Mouse (Mus musculus): Measurements from ENCODE around the gene Iqcd. TPM values are rescaled to one million over a fixed set of nuclear protein-coding genes. Genes with fewer than 3 reads are reported as not detected.
A peak's percentile ranks its signal among the peaks of the same experiment; 100 is the strongest.

The Iqcd gene
- total and polyA plus RNA-seq, 3 experiments, result 0.14 TPM; not detected in 2

DNA sequence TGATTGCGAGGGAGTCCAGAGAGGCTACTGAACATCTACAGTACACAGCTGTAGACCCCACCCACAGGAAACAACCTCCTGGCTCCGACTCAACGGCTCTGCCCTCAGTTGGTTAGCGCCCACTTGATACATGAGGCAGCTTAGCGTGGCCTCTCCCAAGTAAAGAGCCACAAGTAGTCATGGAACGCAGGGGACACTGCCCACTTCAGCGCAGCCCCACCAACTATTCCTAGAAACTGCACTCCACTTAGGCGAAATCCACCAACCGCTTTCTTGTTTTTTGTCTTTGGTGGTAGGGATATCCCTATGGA, 1.2 kb upstream of the Iqcd start:
- intact Hi-C loops (cut with DNase I), result no loop called here
- Histone ChIP-seq H3K9ac (ENCODE audit: low read depth, low read length) (peak overlapping the region; percentile 42; the same call in 1 of the 2 replicates), H3K36me3 (ENCODE audit: control insufficient read depth, insufficient read depth, low read length) (no peaks in the 10 kb centered on the region), H3K4me3 (peak overlapping the region; percentile 83), H3K27ac (peak overlapping the region; percentile 85), H3K27me3 (ENCODE audit: control insufficient read depth, insufficient read depth, low read length) (no peaks in the 10 kb centered on the region), H3K79me2 (replicated peaks; ENCODE audit: control insufficient read depth, insufficient read depth, low read length) (no peaks in the 10 kb centered on the region), H3K4me1 (ENCODE audit: control insufficient read depth, insufficient read depth, low read length) (peaks cover 10% of the 10 kb centered on the region)
- TF ChIP-seq EP300 (IDR thresholded peaks at IDR 0.05; ENCODE audit: insufficient read depth, low read depth, low read length) (0 out of 2 replicates have a peak, but pooled peaks have one; percentile 19), CTCF (IDR thresholded peaks at IDR 0.05) (no peak), POLR2A (IDR thresholded peaks at IDR 0.05; ENCODE audit: insufficient read depth, low read depth, low read length) (0 out of 2 replicates have a peak, but pooled peaks have one; percentile 14)
- DNase-seq, result peak; percentile 66 to 70
- 12% methylated on average over 9 of the region's 9 CpGs for WGBS

DNA sequence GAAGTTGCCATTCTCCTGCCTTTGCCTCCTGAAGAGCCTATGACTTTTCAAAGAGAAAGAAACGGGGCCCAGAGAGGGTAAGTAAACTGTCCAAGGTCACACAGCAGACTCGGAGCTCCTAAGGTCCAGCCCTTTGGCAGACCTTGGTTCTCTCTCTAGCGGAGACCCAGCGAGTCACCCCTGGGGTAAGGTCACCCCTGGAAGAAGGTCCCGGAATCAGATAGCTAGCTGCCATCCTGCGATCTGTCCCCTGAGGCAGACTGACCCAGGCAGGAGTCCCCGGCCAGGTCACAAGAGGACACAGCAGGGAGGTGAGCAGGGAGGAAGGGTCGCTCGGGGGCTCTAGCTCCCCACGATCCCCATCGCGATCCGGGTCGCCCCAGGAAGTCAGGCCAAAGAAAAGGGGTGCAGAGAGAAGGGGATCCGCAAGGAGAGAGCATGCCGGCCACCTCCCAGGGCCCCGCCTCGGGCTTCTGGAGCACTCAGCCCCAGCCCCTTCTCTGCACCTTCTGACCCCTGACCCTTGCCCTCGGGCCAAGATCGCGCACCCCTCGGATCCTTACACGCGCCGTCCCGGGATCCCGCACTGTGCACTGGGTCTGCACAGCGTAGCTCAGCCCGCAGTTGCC, 762 bp upstream of the Iqcd start:
- Histone ChIP-seq H3K27me3 (ENCODE audit: control insufficient read depth, insufficient read depth, low read length) (no peaks in the 10 kb centered on the region), H3K4me3 (peak overlapping the region; percentile 83), H3K27ac (peak overlapping the region; percentile 85), H3K79me2 (replicated peaks; ENCODE audit: control insufficient read depth, insufficient read depth, low read length) (no peaks in the 10 kb centered on the region), H3K9ac (ENCODE audit: low read depth, low read length) (peak overlapping the region; percentile 86), H3K4me1 (ENCODE audit: control insufficient read depth, insufficient read depth, low read length) (peaks cover 10% of the 10 kb centered on the region), H3K36me3 (ENCODE audit: control insufficient read depth, insufficient read depth, low read length) (no peaks in the 10 kb centered on the region)
- 2% methylated on average over 29 of the region's 29 CpGs for WGBS
- no peak for DNase-seq
- intact Hi-C loops (cut with DNase I), result loop anchor here (2.0 kb wide), 1 partner anchor 77 kb away; the partner anchor contains the start of gene Slc8b1
- TF ChIP-seq EP300 (IDR thresholded peaks at IDR 0.05; ENCODE audit: insufficient read depth, low read depth, low read length), result no peak
- TF ChIP-seq POLR2A (IDR thresholded peaks at IDR 0.05; ENCODE audit: insufficient read depth, low read depth, low read length), result 0 out of 2 replicates have a peak, but pooled peaks have one; percentile 8
- TF ChIP-seq CTCF (IDR thresholded peaks at IDR 0.05), result no peak

DNA sequence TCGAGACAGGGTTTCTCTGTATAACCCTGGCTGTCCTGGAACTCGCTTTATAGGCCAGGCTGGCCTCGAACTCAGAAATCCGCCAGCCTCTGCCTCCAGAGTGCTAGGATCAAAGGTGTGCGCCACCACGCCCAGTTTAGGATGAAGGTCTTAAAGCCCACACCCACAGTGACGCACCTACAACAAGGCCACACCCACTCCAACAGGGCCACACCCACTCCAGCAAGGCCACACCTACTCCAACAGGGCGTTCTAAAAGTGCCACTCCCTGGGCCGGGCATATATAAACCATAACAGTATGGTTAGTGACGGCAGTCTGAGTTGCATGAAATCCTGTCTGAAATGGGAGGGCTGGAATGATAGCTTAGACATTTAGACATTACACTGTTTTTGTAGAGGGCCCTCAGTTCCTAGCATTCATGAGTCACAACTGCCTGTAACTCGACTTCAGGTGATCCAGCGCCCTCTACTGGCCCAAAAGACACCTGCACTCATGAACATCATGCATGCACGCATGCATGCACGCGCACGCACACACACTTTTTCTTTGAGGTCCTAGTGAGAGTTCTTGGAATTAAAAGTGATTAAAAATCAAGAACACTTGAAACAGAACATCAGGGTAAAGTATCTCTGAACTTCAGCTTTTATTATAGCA, 1.7 kb downstream of the Iqcd start:
- Histone ChIP-seq H3K27ac (no peak overlapping the region), H3K9ac (ENCODE audit: low read depth, low read length) (no peak overlapping the region), H3K27me3 (ENCODE audit: control insufficient read depth, insufficient read depth, low read length) (no peaks in the 10 kb centered on the region), H3K36me3 (ENCODE audit: control insufficient read depth, insufficient read depth, low read length) (no peaks in the 10 kb centered on the region), H3K79me2 (replicated peaks; ENCODE audit: control insufficient read depth, insufficient read depth, low read length) (no peaks in the 10 kb centered on the region), H3K4me3 (no peak overlapping the region), H3K4me1 (ENCODE audit: control insufficient read depth, insufficient read depth, low read length) (peaks cover 10% of the 10 kb centered on the region)
- intact Hi-C loops (cut with DNase I), result loop anchor here (2.0 kb wide), 1 partner anchor 14 kb away; no protein-coding TSS in a partner anchor
- peak; percentile 60 for TF ChIP-seq CTCF (IDR thresholded peaks at IDR 0.05)
- no peak for TF ChIP-seq POLR2A (IDR thresholded peaks at IDR 0.05; ENCODE audit: insufficient read depth, low read depth, low read length)
- WGBS, result 74% methylated on average over 16 of the region's 16 CpGs
- DNase-seq, result no peak

DNA sequence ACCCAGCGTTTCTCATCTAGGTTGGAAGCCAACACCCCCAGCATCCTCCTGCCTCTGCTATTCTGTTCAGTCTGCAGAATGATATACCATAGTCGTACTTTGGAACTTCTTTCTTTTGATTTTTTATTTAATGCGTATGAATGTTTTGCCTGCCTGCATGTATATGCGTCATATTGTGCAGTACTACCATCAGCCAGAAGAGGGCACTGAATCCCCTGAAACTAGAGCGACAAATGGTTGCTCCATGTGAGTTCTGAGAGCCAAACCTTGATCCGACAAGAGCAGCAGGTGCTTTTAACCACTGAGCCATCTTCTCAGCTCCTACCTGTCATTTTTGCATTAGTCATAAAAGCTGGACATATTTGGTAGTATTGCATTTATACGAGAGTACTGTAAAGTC, 3.3 kb downstream of the Iqcd start:
- Histone ChIP-seq H3K79me2 (replicated peaks; ENCODE audit: control insufficient read depth, insufficient read depth, low read length) (no peaks in the 10 kb centered on the region), H3K9ac (ENCODE audit: low read depth, low read length) (no peak overlapping the region), H3K4me1 (ENCODE audit: control insufficient read depth, insufficient read depth, low read length) (peaks cover 5% of the 10 kb centered on the region), H3K36me3 (ENCODE audit: control insufficient read depth, insufficient read depth, low read length) (no peaks in the 10 kb centered on the region), H3K4me3 (no peak overlapping the region), H3K27me3 (ENCODE audit: control insufficient read depth, insufficient read depth, low read length) (no peaks in the 10 kb centered on the region), H3K27ac (no peak overlapping the region)
- 70% methylated on average over 7 of the region's 7 CpGs for WGBS
- no peak for TF ChIP-seq EP300 (IDR thresholded peaks at IDR 0.05; ENCODE audit: insufficient read depth, low read depth, low read length)
- TF ChIP-seq CTCF (IDR thresholded peaks at IDR 0.05), result peak; percentile 56
- no peak for TF ChIP-seq POLR2A (IDR thresholded peaks at IDR 0.05; ENCODE audit: insufficient read depth, low read depth, low read length)
- intact Hi-C loops (cut with DNase I), result no loop called here
- no peak for DNase-seq

DNA sequence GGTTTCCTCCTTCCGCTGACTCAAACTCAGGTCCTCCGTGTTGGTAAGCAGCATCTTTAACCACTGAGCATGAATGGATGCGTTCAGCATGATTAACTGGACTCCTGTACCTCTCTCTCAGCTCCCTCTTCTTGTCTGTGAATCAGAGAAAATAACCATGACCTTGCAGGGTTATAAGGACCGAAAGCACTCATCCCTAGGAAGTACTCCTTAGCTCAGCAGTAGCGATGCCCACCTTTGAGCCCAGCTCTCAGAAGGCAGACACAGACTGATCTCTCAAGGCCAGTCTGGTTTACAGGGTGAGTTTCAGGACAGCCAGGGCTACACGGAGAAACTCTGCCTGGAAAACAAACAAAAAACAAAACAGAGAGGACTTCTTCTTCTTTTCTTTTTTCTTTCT, 5.7 kb downstream of the Iqcd start:
- Histone ChIP-seq H3K9ac (ENCODE audit: low read depth, low read length) (no peak overlapping the region), H3K4me3 (no peak overlapping the region), H3K4me1 (ENCODE audit: control insufficient read depth, insufficient read depth, low read length) (no peaks in the 10 kb centered on the region), H3K79me2 (replicated peaks; ENCODE audit: control insufficient read depth, insufficient read depth, low read length) (no peaks in the 10 kb centered on the region), H3K36me3 (ENCODE audit: control insufficient read depth, insufficient read depth, low read length) (no peaks in the 10 kb centered on the region), H3K27me3 (ENCODE audit: control insufficient read depth, insufficient read depth, low read length) (no peaks in the 10 kb centered on the region), H3K27ac (no peak overlapping the region)
- TF ChIP-seq CTCF (IDR thresholded peaks at IDR 0.05) (no peak), POLR2A (IDR thresholded peaks at IDR 0.05; ENCODE audit: insufficient read depth, low read depth, low read length) (no peak), EP300 (IDR thresholded peaks at IDR 0.05; ENCODE audit: insufficient read depth, low read depth, low read length) (no peak)
- 84% methylated on average over 6 of the region's 6 CpGs for WGBS
- no peak for DNase-seq
- intact Hi-C loops (cut with DNase I), result no loop called here

DNA sequence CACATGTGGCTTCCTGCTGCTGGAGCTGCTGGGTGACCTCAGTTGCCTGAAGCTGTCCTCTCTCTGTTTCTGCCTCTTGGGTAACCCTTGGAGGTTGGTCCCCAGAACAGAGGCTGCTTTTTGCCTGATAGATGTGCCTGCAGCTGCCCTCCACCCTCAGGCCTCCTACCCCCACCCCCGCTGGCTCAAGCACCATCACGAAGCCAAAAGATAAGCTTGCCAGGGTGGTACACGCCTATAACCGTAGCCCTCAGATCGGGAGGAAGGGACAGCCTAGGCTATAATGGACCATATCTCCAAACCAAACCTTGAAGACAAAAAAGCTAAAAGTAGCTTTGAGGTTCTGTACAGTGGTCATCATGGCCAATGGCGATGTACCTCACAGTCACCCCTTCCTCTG, 10.8 kb downstream of the Iqcd start:
- no peak overlapping the region for H3K27ac ChIP-seq
- TF ChIP-seq EP300 (IDR thresholded peaks at IDR 0.05; ENCODE audit: insufficient read depth, low read depth, low read length) (no peak), POLR2A (IDR thresholded peaks at IDR 0.05; ENCODE audit: insufficient read depth, low read depth, low read length) (no peak), CTCF (IDR thresholded peaks at IDR 0.05) (no peak)
- H3K4me1 ChIP-seq (ENCODE audit: control insufficient read depth, insufficient read depth, low read length), result peaks cover 2% of the 10 kb centered on the region; the same call in 1 of the 2 replicates
- DNase-seq, result no peak
- H3K4me3 ChIP-seq, result no peak overlapping the region
- H3K79me2 ChIP-seq (replicated peaks; ENCODE audit: control insufficient read depth, insufficient read depth, low read length), result no peaks in the 10 kb centered on the region
- H3K27me3 ChIP-seq (ENCODE audit: control insufficient read depth, insufficient read depth, low read length), result no peaks in the 10 kb centered on the region
- WGBS, result 73% methylated on average over 6 of the region's 6 CpGs
- no peak overlapping the region for H3K9ac ChIP-seq (ENCODE audit: low read depth, low read length)
- intact Hi-C loops (cut with DNase I), result loop anchor here (5.0 kb wide), 1 partner anchor 42 kb away; no protein-coding TSS in a partner anchor
- H3K36me3 ChIP-seq (ENCODE audit: control insufficient read depth, insufficient read depth, low read length), result no peaks in the 10 kb centered on the region

Measured in heart, adult 2 months (tissue).